Mouse (Mus musculus): ENCODE data around the gene Hoxa6.

GRCm38 (mm10) chr6:52220003-52220864 is 11.7 kb upstream of the Hoxa6 start:
- TF ChIP-seq CTCF (IDR thresholded peaks at IDR 0.05; ENCODE audit: extremely low read depth, insufficient read length, insufficient replicate concordance, low read depth, low read length): no peak
- TF ChIP-seq POLR2A (IDR thresholded peaks at IDR 0.05; ENCODE audit: low read depth, low read length): no peak
